Comparison of ENCODE assay signal across 17 mouse cellular contexts in the genomic region with DNA sequence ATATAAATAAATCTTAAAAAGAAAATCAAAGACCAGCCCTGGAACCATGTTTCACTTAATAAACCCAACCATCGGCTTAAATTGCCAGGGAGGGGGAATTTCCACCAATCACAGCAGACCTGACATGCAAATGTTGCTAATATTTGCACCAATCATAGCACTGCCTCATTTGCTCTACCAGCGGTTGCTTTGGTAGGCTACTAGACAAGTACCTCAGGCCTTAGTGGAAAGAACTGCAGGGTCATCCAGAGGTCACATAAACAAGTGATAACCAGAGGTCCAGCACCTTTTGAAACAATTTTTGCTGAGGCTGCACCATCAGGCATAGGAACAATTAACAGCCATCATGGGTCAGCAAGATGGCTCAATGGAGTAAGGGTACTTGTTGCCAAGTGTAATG. TPM values are rescaled to one million over a fixed set of nuclear protein-coding genes. Genes with fewer than 3 reads are reported as not detected.
"Had no signal": no experiment of that assay in that cellular context is flagged by ENCODE, and none has a peak within 500 bp of the region (broad histone marks: within the 10 kb centered on the region; RNA-seq: fewer than 3 reads in every experiment).

No protein-coding gene starts in this region.

- H3K9ac ChIP-seq: limb, embryonic 15.5 days; liver, embryonic 14.5 days; neural tube, embryonic 12.5 days had no signal

- H3K4me2 ChIP-seq: limb, embryonic 15.5 days; neural tube, embryonic 12.5 days had no signal

- H3K4me3 ChIP-seq: limb, embryonic 15.5 days; neural tube, embryonic 12.5 days had no signal

- H3K27ac ChIP-seq: kidney, postnatal 0 days; limb, embryonic 15.5 days; liver, embryonic 14.5 days; neural tube, embryonic 12.5 days had no signal

- H3K27me3 ChIP-seq: limb, embryonic 15.5 days; neural tube, embryonic 12.5 days had no signal

- H3K9me3 ChIP-seq: limb, embryonic 15.5 days; neural tube, embryonic 12.5 days had no signal

- DNase-seq: kidney, adult 9 months; kidney, postnatal 36 days; layer of hippocampus, adult 9-11 months; layer of hippocampus, postnatal 36 days; lung, adult 18-20 months; lung, postnatal 36 days; midbrain, embryonic 14.5 days; right cerebral cortex, postnatal 14 days; thymus, postnatal 36 days had no signal

RNA-seq across cellular contexts. Expression of gene Grid2ip, which starts 44.4 kb away (rescaled TPM):
- total RNA-seq: megakaryocyte progenitor cell, adult 5-6 weeks; monocyte, adult 5-6 weeks; neutrophil, adult 5-6 weeks had no signal
- polyA plus RNA-seq: thymus, postnatal 0 days had no signal
